Mouse (Mus musculus) G1E (cell line): ENCODE measurements around the gene Cd4.

Source experiments
- CTCF ChIP-seq: IDR thresholded peaks from 2 replicates; pipeline ENCODE4 v1.5.1; 2012; ENCODE audit warnings: low read depth, low read length, inconsistent platforms, mixed read lengths
- GATA1 ChIP-seq: IDR thresholded peaks from 2 replicates; pipeline ENCODE4 v1.6.1; 2012; ENCODE audit warnings: borderline replicate concordance, low read length, inconsistent platforms, mixed read lengths
- TAL1 ChIP-seq: conservative IDR thresholded peaks from 2 replicates; pipeline ENCODE4 v1.6.1; 2012; ENCODE audit warnings: low read depth, low read length, inconsistent platforms, mixed read lengths

- no peak for TF ChIP-seq CTCF
- TF ChIP-seq GATA1, result no peak
- no peak for TF ChIP-seq TAL1
Measured at GRCm38 (mm10) chr6:124817563-124817962, 70.5 kb downstream of the Cd4 start.
